Mouse (Mus musculus) megakaryocyte progenitor cell, adult 5-6 weeks (primary cell): ENCODE data around the gene Chrne. TPM values are rescaled to one million over a fixed set of nuclear protein-coding genes. Genes with fewer than 3 reads are reported as not detected.
A peak's percentile ranks its signal among the peaks of the same experiment; 100 is the strongest.

Experiments used
- ATAC-seq: replicated peaks from 2 replicates; pipeline ENCODE4 v1.8.0; 2016; ENCODE audit warnings: mild to moderate bottlenecking, moderate TSS enrichment, inconsistent platforms; ENCODE audit not compliant: poor library complexity
- total RNA-seq, 2 experiments: library from RNA; stranded (forward) in 1 of 2; stranded (reverse) in 1 of 2; fragments of 157-497, 149-512 nt in 1 of 2; fragments of 200-1000 nt in 1 of 2; gene quantifications; 2 replicates each; pipeline versions ENCODE4 v1.2.3 to v1.2.4; 2015 to 2017

The Chrne gene
- total RNA-seq, 2 experiments from 2014 or later = 0.17 TPM; not detected in 1

- peak; percentile 77 for ATAC-seq
Measured at GRCm38 (mm10) chr11:70629557-70629956, 10.5 kb upstream of the Chrne start.

- ATAC-seq = no peak
Measured at GRCm38 (mm10) chr11:70628431-70628830, 9.4 kb upstream of the Chrne start.

GRCm38 (mm10) chr11:70626877-70627276 lies 7.9 kb upstream of the Chrne start:
- no peak for ATAC-seq

- peak; percentile 62 for ATAC-seq
Measured at GRCm38 (mm10) chr11:70625473-70625872, 6.5 kb upstream of the Chrne start.

- peak; percentile 43 for ATAC-seq
Measured at GRCm38 (mm10) chr11:70623053-70623742, 4.2 kb upstream of the Chrne start.

- ATAC-seq = peak; percentile 94
Measured at GRCm38 (mm10) chr11:70621972-70622814, 3.2 kb upstream of the Chrne start.

GRCm38 (mm10) chr11:70615516-70616093 lies 3.4 kb downstream of the Chrne start, which contains the start of gene 4930544D05Rik:
4930544D05Rik (plus strand) TSS chr11:70615848.
- peak; percentile 49 for ATAC-seq

- peak; percentile 95 for ATAC-seq
Measured at GRCm38 (mm10) chr11:70615074-70615473, 3.9 kb downstream of the Chrne start.

GRCm38 (mm10) chr11:70612505-70612904 lies 6.5 kb downstream of the Chrne start:
- ATAC-seq = no peak

GRCm38 (mm10) chr11:70610752-70611151 lies 8.3 kb downstream of the Chrne start:
- no peak for ATAC-seq

GRCm38 (mm10) chr11:70608381-70609066 lies 10.5 kb downstream of the Chrne start:
- ATAC-seq = peak; percentile 32

GRCm38 (mm10) chr11:70607611-70608010 lies 11.4 kb downstream of the Chrne start:
- ATAC-seq = no peak

GRCm38 (mm10) chr11:70606717-70607116 lies 12.3 kb downstream of the Chrne start:
- ATAC-seq = no peak

GRCm38 (mm10) chr11:70605024-70605566 lies 13.9 kb downstream of the Chrne start:
- peak; percentile 86 for ATAC-seq

GRCm38 (mm10) chr11:70598451-70598953 lies 20.5 kb downstream of the Chrne start:
- ATAC-seq = no peak

- peak; percentile 79 for ATAC-seq
Measured at GRCm38 (mm10) chr11:70597301-70597700, 21.7 kb downstream of the Chrne start.

- no peak for ATAC-seq
Measured at GRCm38 (mm10) chr11:70596094-70596493, 22.9 kb downstream of the Chrne start.

- ATAC-seq = no peak
Measured at GRCm38 (mm10) chr11:70595638-70596037, 23.4 kb downstream of the Chrne start.

GRCm38 (mm10) chr11:70594253-70594989 lies 24.6 kb downstream of the Chrne start:
- no peak for ATAC-seq

GRCm38 (mm10) chr11:70591733-70592132 lies 27.3 kb downstream of the Chrne start:
- no peak for ATAC-seq
